Mouse (Mus musculus): ENCODE measurements around the gene Cyb561d2. TPM values are rescaled to one million over a fixed set of nuclear protein-coding genes. Genes with fewer than 3 reads are reported as not detected.
"Not testable (repeated sequence)": the region's sequence is repeated elsewhere in the genome, so short reads cannot be mapped to it uniquely, and the experiment has no call there.

Gene Cyb561d2
- polyA plus RNA-seq, 1 experiment from 2014 or later: 28.3 TPM

- peak; percentile 47 for ATAC-seq
- H3K27me3 ChIP-seq: no peaks in the 10 kb centered on the region
- H3K27ac ChIP-seq: peak overlapping the region; percentile 89
- H3K36me3 ChIP-seq: peaks cover 61% of the 10 kb centered on the region
- peak overlapping the region; percentile 71 for H3K4me3 ChIP-seq (replicated peaks)
- no peaks in the 10 kb centered on the region for H3K9me3 ChIP-seq
- peaks cover 60% of the 10 kb centered on the region for H3K4me1 ChIP-seq (replicated peaks)
- H3K9ac ChIP-seq (replicated peaks): peak overlapping the region; percentile 96
- under 1% methylated on average over 22 of the region's 23 CpGs for WGBS
- H3K4me2 ChIP-seq (replicated peaks): peak overlapping the region; percentile 96
Measured at GRCm38 (mm10) chr9:107569270-107569669, 27.3 kb upstream of the Cyb561d2 start.

GRCm38 (mm10) chr9:107568331-107569261, 26.6 kb upstream of the Cyb561d2 start:
- WGBS: under 1% methylated on average over 41 of the region's 41 CpGs
- H3K36me3 ChIP-seq: peaks cover 59% of the 10 kb centered on the region
- ATAC-seq: peak; percentile 91
- peak overlapping the region; percentile 71 for H3K4me3 ChIP-seq (replicated peaks)
- H3K27me3 ChIP-seq: no peaks in the 10 kb centered on the region
- H3K27ac ChIP-seq: peak overlapping the region; percentile 89
- H3K4me2 ChIP-seq (replicated peaks): peak overlapping the region; percentile 96
- peaks cover 67% of the 10 kb centered on the region for H3K4me1 ChIP-seq (replicated peaks)
- peak overlapping the region; percentile 96 for H3K9ac ChIP-seq (replicated peaks)
- H3K9me3 ChIP-seq: no peaks in the 10 kb centered on the region

GRCm38 (mm10) chr9:107567702-107568319, 25.8 kb upstream of the Cyb561d2 start, which contains the start of gene Hyal2:
TSS of gene Hyal2 (plus strand) at chr9:107567945.
- peak within 1 kb of the TSS; percentile 89 for H3K27ac ChIP-seq
- peaks cover 51% of the 10 kb centered on the region for H3K36me3 ChIP-seq
- H3K4me2 ChIP-seq (replicated peaks): peak within 1 kb of the TSS; percentile 96
- peak within 1 kb of the TSS; percentile 71 for H3K4me3 ChIP-seq (replicated peaks)
- ATAC-seq: no peak
- H3K9me3 ChIP-seq: no peaks in the 10 kb centered on the region
- H3K4me1 ChIP-seq (replicated peaks): peaks cover 70% of the 10 kb centered on the region
- H3K9ac ChIP-seq (replicated peaks): peak within 1 kb of the TSS; percentile 96
- WGBS: 3% methylated on average over 18 of the region's 18 CpGs
- H3K27me3 ChIP-seq: no peaks in the 10 kb centered on the region

- ATAC-seq: no peak
- H3K27ac ChIP-seq: peak overlapping the region; percentile 35; the same call in 1 of the 2 replicates
- no peaks in the 10 kb centered on the region for H3K9me3 ChIP-seq
- 0 out of 2 replicates have a peak overlapping the region, but pooled peaks have one; percentile 96 for H3K9ac ChIP-seq (replicated peaks)
- WGBS: 63% methylated on average over 3 of the region's 3 CpGs
- H3K4me2 ChIP-seq (replicated peaks): peak overlapping the region; percentile 96; the same call in 1 of the 2 replicates
- peaks cover 68% of the 10 kb centered on the region for H3K4me1 ChIP-seq (replicated peaks)
- no peaks in the 10 kb centered on the region for H3K27me3 ChIP-seq
- peaks cover 46% of the 10 kb centered on the region for H3K36me3 ChIP-seq
- no peak overlapping the region for H3K4me3 ChIP-seq (replicated peaks)
Measured at GRCm38 (mm10) chr9:107566855-107567254, 24.9 kb upstream of the Cyb561d2 start.

- 62% methylated on average over 15 of the region's 15 CpGs for WGBS
- Histone ChIP-seq H3K9me3 (no peaks in the 10 kb centered on the region), H3K4me2 (replicated peaks) (0 out of 2 replicates have a peak overlapping the region, but pooled peaks have one; percentile 9), H3K27ac (peak overlapping the region; percentile 35; the same call in 1 of the 2 replicates), H3K9ac (replicated peaks) (no peak overlapping the region), H3K4me1 (replicated peaks) (peaks cover 61% of the 10 kb centered on the region), H3K4me3 (replicated peaks) (no peak overlapping the region), H3K27me3 (no peaks in the 10 kb centered on the region), H3K36me3 (peaks cover 46% of the 10 kb centered on the region)
- ATAC-seq: no peak
Measured at GRCm38 (mm10) chr9:107566041-107566709, 24.2 kb upstream of the Cyb561d2 start.

- H3K27ac ChIP-seq; H3K9me3 ChIP-seq; H3K9ac ChIP-seq (replicated peaks); H3K27me3 ChIP-seq; H3K4me2 ChIP-seq (replicated peaks); ATAC-seq: not testable (repeated sequence)
- 52% methylated on average over 5 of the region's 5 CpGs for WGBS
- Histone ChIP-seq H3K36me3 (peaks cover 46% of the 10 kb centered on the region), H3K4me3 (replicated peaks) (0 out of 2 replicates have a peak overlapping the region, but pooled peaks have one; percentile 5), H3K4me1 (replicated peaks) (peaks cover 55% of the 10 kb centered on the region)
Measured at GRCm38 (mm10) chr9:107565556-107565955, 23.6 kb upstream of the Cyb561d2 start.

GRCm38 (mm10) chr9:107563029-107563581, 21.1 kb upstream of the Cyb561d2 start, which contains the start of gene Tusc2:
TSS of gene Tusc2 (plus strand) at chr9:107563255.
- peak; percentile 99 for ATAC-seq

GRCm38 (mm10) chr9:107556346-107556745, 14.4 kb upstream of the Cyb561d2 start:
- peak overlapping the region; percentile 95 for H3K4me2 ChIP-seq (replicated peaks)
- ATAC-seq: no peak
- 0 out of 2 replicates have a peak overlapping the region, but pooled peaks have one; percentile 39 for H3K9ac ChIP-seq (replicated peaks)
- H3K27ac ChIP-seq: no peak overlapping the region
- H3K27me3 ChIP-seq: peaks cover 22% of the 10 kb centered on the region
- peaks cover 49% of the 10 kb centered on the region for H3K36me3 ChIP-seq
- H3K4me3 ChIP-seq (replicated peaks): peak overlapping the region; percentile 60
- peaks cover 42% of the 10 kb centered on the region for H3K4me1 ChIP-seq (replicated peaks)
- WGBS: 84% methylated on average over 3 of the region's 3 CpGs
- H3K9me3 ChIP-seq: no peaks in the 10 kb centered on the region

More at GRCm38 (mm10) chr9:107563029-107563581, 21.1 kb upstream of the Cyb561d2 start, which contains the start of gene Tusc2:
- peaks cover 67% of the 10 kb centered on the region for H3K36me3 ChIP-seq
- WGBS: 0% methylated on average over 44 of the region's 46 CpGs
- peaks cover 44% of the 10 kb centered on the region for H3K4me1 ChIP-seq (replicated peaks)
- H3K9me3 ChIP-seq: no peaks in the 10 kb centered on the region
- H3K27me3 ChIP-seq: no peaks in the 10 kb centered on the region
- peak within 1 kb of the TSS; percentile 79 for H3K4me2 ChIP-seq (replicated peaks)
- H3K9ac ChIP-seq (replicated peaks): peak within 1 kb of the TSS; percentile 92
- H3K27ac ChIP-seq: peak within 1 kb of the TSS; percentile 73
- peak within 1 kb of the TSS; percentile 90 for H3K4me3 ChIP-seq (replicated peaks)

GRCm38 (mm10) chr9:107555701-107556100, 13.7 kb upstream of the Cyb561d2 start:
- H3K4me1 ChIP-seq (replicated peaks): peaks cover 49% of the 10 kb centered on the region
- no peak overlapping the region for H3K27ac ChIP-seq
- peaks cover 43% of the 10 kb centered on the region for H3K36me3 ChIP-seq
- H3K4me3 ChIP-seq (replicated peaks): peak overlapping the region; percentile 60
- H3K9ac ChIP-seq (replicated peaks): peak overlapping the region; percentile 81
- no peaks in the 10 kb centered on the region for H3K9me3 ChIP-seq
- 49% methylated on average over 2 of the region's 2 CpGs for WGBS
- peak overlapping the region; percentile 95 for H3K4me2 ChIP-seq (replicated peaks)
- peaks cover 28% of the 10 kb centered on the region for H3K27me3 ChIP-seq
- ATAC-seq: no peak

- Histone ChIP-seq H3K9me3 (no peaks in the 10 kb centered on the region), H3K4me1 (replicated peaks) (peaks cover 51% of the 10 kb centered on the region), H3K36me3 (peaks cover 36% of the 10 kb centered on the region), H3K9ac (replicated peaks) (peak overlapping the region; percentile 81), H3K4me2 (replicated peaks) (peak overlapping the region; percentile 95), H3K4me3 (replicated peaks) (peak overlapping the region; percentile 60), H3K27ac (peak overlapping the region; percentile 84), H3K27me3 (peaks cover 35% of the 10 kb centered on the region)
- under 1% methylated on average over 23 of the region's 23 CpGs for WGBS
- ATAC-seq: peak; percentile 55
Measured at GRCm38 (mm10) chr9:107555031-107555457, 13.1 kb upstream of the Cyb561d2 start.

- under 1% methylated on average over 53 of the region's 53 CpGs for WGBS
- Histone ChIP-seq H3K9me3 (no peaks in the 10 kb centered on the region), H3K27me3 (peaks cover 41% of the 10 kb centered on the region), H3K27ac (peak overlapping the region; percentile 84), H3K9ac (replicated peaks) (peak overlapping the region; percentile 81), H3K36me3 (peaks cover 30% of the 10 kb centered on the region), H3K4me2 (replicated peaks) (peak overlapping the region; percentile 95), H3K4me1 (replicated peaks) (peaks cover 51% of the 10 kb centered on the region), H3K4me3 (replicated peaks) (peak overlapping the region; percentile 60)
- peak; percentile 95 for ATAC-seq
Measured at GRCm38 (mm10) chr9:107554319-107554825, 12.4 kb upstream of the Cyb561d2 start.
